Mouse (Mus musculus): ENCODE data around the gene Agbl2. TPM values are rescaled to one million over a fixed set of nuclear protein-coding genes. Genes with fewer than 3 reads are reported as not detected.
A peak's percentile ranks its signal among the peaks of the same experiment; 100 is the strongest.

Gene Agbl2
- 0.18 and 0.23 TPM in 2 replicates for polyA plus RNA-seq (2014; fragmentation: Nextera tagmentation; extraction: Ambion mirVana)

DNA sequence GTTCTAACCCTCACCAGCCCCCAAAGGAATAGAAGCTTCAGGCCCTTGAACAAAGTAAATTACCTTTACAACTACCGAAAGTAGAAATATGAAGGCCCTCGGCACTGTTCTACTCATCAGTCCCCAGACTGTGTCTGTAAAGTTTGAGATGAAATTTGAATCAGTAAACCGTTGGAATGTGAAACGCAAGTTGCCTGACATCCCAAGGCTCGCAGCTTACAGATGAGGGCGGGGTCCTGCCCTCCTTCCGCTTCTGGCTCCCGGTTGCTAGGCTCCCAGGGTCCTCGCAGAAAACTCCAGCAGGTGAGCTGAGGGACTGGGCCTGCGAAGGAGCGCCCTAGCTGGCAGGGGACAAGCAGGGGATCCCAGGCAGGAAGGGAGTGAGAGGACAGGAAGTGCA, at the start of gene Agbl2:
Gene Agbl2, plus strand, starts transcription at position 270 of the 400 bp plus-strand sequence.
- H3K4me1 ChIP-seq (replicated peaks; ENCODE audit: control insufficient read depth, insufficient read depth, low read length), result peaks cover 5% of the 10 kb centered on the region; the same call in 1 of the 2 replicates
- peak within 1 kb of the TSS; percentile 49 for H3K4me3 ChIP-seq (ENCODE audit: low read depth, low read length)
- whole genome bisulfite sequencing, result 5% methylated on average over 11 of the region's 11 CpGs
- ATAC-seq (replicated peaks; ENCODE audit: low FRiP score), result peak; percentile 23; the same call in 1 of the 2 replicates
- peak within 1 kb of the TSS; percentile 79 for H3K4me2 ChIP-seq
- H3K36me3 ChIP-seq (ENCODE audit: control insufficient read depth, insufficient read depth, low read length), result peaks cover 25% of the 10 kb centered on the region
- H3K27me3 ChIP-seq (replicated peaks; ENCODE audit: control insufficient read depth, insufficient read depth, low read length), result peaks cover 18% of the 10 kb centered on the region
- no peak within 1 kb of the TSS for H3K27ac ChIP-seq (ENCODE audit: low read depth, low read length)
- peak within 1 kb of the TSS; percentile 40; the same call in 1 of the 2 replicates for H3K9ac ChIP-seq (ENCODE audit: low read depth, low read length)
- H3K9me3 ChIP-seq (ENCODE audit: control insufficient read depth, low read length), result no peaks in the 10 kb centered on the region
- DNase-seq (ENCODE audit: low spot score), result no peak

DNA sequence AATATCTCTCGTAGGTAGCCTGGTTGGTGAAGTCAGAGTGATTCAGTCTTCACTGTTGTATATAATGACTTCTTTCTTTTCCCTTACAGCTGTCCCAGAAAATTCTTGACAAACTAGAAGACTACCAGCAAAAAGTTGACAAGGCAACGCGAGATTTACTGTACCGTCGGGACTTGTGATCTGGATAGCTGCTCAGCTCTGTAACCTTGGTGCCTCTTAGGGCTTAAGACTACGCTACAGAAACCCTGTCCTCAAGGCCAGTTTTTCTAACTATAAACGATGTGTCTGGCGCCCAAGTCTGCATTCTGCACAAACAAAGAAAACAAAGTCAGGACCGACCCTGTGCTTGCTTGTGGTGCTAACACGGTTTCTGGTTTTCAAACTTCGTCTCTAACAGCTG, 47.2 kb upstream of the Agbl2 start:
- H3K27ac ChIP-seq (ENCODE audit: low read depth, low read length), result no peak overlapping the region
- WGBS, result 92% methylated on average over 11 of the region's 11 CpGs
- no peak overlapping the region for H3K4me3 ChIP-seq (ENCODE audit: low read depth, low read length)
- H3K36me3 ChIP-seq (ENCODE audit: control insufficient read depth, insufficient read depth, low read length), result peaks cover 56% of the 10 kb centered on the region
- ATAC-seq (replicated peaks; ENCODE audit: low FRiP score) (no peak), DNase-seq (ENCODE audit: low spot score) (no peak)
- no peaks in the 10 kb centered on the region for H3K27me3 ChIP-seq (replicated peaks; ENCODE audit: control insufficient read depth, insufficient read depth, low read length)
- no peak overlapping the region for H3K4me2 ChIP-seq
- H3K4me1 ChIP-seq (replicated peaks; ENCODE audit: control insufficient read depth, insufficient read depth, low read length), result no peaks in the 10 kb centered on the region
- H3K9me3 ChIP-seq (ENCODE audit: control insufficient read depth, low read length), result no peaks in the 10 kb centered on the region
- H3K9ac ChIP-seq (ENCODE audit: low read depth, low read length), result no peak overlapping the region

DNA sequence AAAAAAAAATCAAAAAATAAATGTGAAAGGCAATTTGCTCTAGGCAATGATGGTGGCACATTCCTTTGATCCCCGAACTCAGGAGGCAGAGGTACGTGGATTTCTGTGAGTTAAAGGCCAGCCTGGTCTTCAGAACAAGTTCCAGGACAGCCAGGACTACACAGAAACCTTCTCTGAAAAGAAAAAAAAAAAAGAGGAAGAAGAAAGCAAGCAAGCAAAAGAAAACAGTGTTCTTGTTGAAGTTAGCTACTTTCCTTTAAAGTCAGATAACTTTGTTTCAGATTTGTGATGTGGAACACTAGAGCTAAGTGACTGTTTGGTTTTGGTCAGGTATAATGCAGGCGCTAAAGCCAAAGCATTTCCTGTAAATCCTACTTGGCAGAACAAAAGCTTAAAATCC, 43.7 kb upstream of the Agbl2 start:
- no peaks in the 10 kb centered on the region for H3K4me1 ChIP-seq (replicated peaks; ENCODE audit: control insufficient read depth, insufficient read depth, low read length)
- no peaks in the 10 kb centered on the region for H3K9me3 ChIP-seq (ENCODE audit: control insufficient read depth, low read length)
- WGBS, result 92% methylated on average over 3 of the region's 3 CpGs
- DNase-seq (ENCODE audit: low spot score) (no peak), ATAC-seq (replicated peaks; ENCODE audit: low FRiP score) (no peak)
- no peaks in the 10 kb centered on the region for H3K27me3 ChIP-seq (replicated peaks; ENCODE audit: control insufficient read depth, insufficient read depth, low read length)
- H3K4me2 ChIP-seq, result no peak overlapping the region
- peaks cover 31% of the 10 kb centered on the region for H3K36me3 ChIP-seq (ENCODE audit: control insufficient read depth, insufficient read depth, low read length)
- H3K9ac ChIP-seq (ENCODE audit: low read depth, low read length), result no peak overlapping the region
- H3K4me3 ChIP-seq (ENCODE audit: low read depth, low read length), result no peak overlapping the region
- H3K27ac ChIP-seq (ENCODE audit: low read depth, low read length), result no peak overlapping the region

DNA sequence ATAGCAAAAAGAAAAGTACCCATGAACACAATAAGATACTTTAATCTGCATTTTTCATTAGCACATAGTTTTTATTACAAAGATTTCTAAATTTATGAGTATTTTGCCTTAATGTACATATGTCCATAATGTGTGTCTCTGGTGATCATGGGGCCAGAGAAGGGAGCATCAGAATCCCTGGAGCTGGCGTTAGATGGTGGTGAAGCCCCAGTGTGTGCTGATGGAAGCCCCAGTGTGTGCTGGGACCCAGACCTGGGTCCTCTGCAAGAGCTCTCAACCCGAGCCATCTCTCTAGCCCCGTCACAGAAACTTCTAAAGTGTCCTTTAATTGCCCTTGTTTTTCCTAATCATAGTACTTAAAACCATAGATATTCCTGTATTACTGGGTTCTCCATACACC, 43.2 kb upstream of the Agbl2 start:
- peaks cover 28% of the 10 kb centered on the region for H3K36me3 ChIP-seq (ENCODE audit: control insufficient read depth, insufficient read depth, low read length)
- no peak overlapping the region for H3K4me2 ChIP-seq
- H3K9ac ChIP-seq (ENCODE audit: low read depth, low read length), result no peak overlapping the region
- H3K27ac ChIP-seq (ENCODE audit: low read depth, low read length), result no peak overlapping the region
- H3K4me3 ChIP-seq (ENCODE audit: low read depth, low read length), result no peak overlapping the region
- WGBS, result 89% methylated on average over 3 of the region's 3 CpGs
- no peaks in the 10 kb centered on the region for H3K9me3 ChIP-seq (ENCODE audit: control insufficient read depth, low read length)
- ATAC-seq (replicated peaks; ENCODE audit: low FRiP score) (no peak), DNase-seq (ENCODE audit: low spot score) (no peak)
- H3K4me1 ChIP-seq (replicated peaks; ENCODE audit: control insufficient read depth, insufficient read depth, low read length), result peaks cover 1% of the 10 kb centered on the region
- H3K27me3 ChIP-seq (replicated peaks; ENCODE audit: control insufficient read depth, insufficient read depth, low read length), result no peaks in the 10 kb centered on the region

- Histone ChIP-seq H3K27me3 (replicated peaks; ENCODE audit: control insufficient read depth, insufficient read depth, low read length) (no peaks in the 10 kb centered on the region), H3K4me2 (no peak overlapping the region), H3K4me3 (ENCODE audit: low read depth, low read length) (no peak overlapping the region), H3K27ac (ENCODE audit: low read depth, low read length) (no peak overlapping the region), H3K9ac (ENCODE audit: low read depth, low read length) (no peak overlapping the region), H3K9me3 (ENCODE audit: control insufficient read depth, low read length) (no peaks in the 10 kb centered on the region), H3K4me1 (replicated peaks; ENCODE audit: control insufficient read depth, insufficient read depth, low read length) (peaks cover 3% of the 10 kb centered on the region), H3K36me3 (ENCODE audit: control insufficient read depth, insufficient read depth, low read length) (peaks cover 22% of the 10 kb centered on the region)
- no peak for DNase-seq (ENCODE audit: low spot score)
- 84% methylated on average over 5 of the region's 5 CpGs for WGBS
- ATAC-seq (replicated peaks; ENCODE audit: low FRiP score), result no peak
Observed at GRCm38 (mm10) chr2:90739921-90740320, 42.6 kb upstream of the Agbl2 start.

DNA sequence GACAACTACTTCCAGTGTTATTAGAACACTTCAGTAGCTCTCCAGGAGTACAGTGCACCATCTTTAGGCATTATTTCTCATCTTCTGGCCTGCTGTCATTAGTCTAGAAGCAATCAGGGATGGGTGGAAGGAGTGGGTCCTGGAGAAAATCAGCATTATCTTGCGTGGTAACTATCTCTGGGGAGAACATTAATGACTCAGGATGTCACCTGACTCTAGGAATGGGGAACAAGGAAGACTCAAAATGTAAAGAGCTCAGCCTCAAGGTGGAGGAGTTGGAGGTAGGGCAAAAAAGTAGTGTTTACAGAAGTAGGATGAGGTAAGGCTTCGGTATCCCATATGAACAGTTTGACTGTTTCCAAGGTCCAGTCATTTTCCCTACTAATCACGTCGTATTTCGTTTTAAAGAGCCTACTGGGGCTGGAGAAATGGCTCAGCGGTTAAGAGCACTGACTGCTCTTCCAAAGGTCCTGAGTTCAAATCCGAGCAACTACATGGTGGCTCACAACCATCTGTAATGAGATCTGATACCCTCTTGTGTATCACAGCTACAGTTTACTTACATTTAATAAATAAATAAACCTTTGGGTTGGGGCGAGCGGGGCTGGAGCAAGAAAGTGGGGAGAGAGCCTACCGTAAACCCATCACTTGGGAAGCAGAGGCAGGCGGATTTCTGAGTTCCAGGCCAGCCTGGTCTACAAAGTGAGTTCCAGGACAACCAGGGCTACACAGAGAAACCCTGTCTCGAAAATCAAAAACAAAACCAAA, 38.1 kb upstream of the Agbl2 start:
- DNase-seq (ENCODE audit: low spot score), result no peak
- ATAC-seq (replicated peaks; ENCODE audit: low FRiP score), result no peak

DNA sequence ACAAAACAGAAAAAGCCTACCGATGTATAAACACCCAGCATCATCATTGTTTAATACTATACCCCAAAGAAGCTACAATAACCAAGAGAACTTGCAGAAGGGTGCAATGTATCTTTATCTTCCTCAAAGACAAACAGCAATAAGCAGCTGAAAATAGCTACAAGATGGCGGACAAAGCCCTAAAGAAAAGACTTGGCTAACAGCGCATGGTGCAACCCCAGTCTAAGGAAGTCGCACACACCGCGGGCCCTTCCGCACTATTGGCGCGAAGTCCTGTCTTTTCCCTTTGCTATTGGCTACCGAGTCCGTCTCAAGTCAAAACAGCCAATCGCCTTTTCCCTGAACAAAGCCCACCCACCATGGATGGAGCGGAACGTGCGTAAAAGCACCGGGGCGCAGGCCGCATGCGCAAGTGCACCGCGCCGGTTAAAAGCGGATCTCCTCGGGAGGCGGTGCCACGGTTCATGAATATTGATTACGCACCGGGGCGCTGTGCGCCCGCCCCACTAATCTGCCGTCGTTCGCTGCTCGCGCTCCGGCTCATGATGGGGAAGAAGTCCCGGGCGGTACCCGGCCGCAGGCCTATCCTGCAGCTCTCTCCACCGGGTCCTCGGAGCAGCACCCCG, 37.4 kb upstream of the Agbl2 start, which contains the start of gene Fnbp4:
Gene Fnbp4, plus strand, starts transcription at position 318 of the 626 bp plus-strand sequence.
- Histone ChIP-seq H3K4me1 (replicated peaks; ENCODE audit: control insufficient read depth, insufficient read depth, low read length) (peaks cover 22% of the 10 kb centered on the region), H3K27ac (ENCODE audit: low read depth, low read length) (peak within 1 kb of the TSS; percentile 93), H3K4me2 (peak within 1 kb of the TSS; percentile 96), H3K27me3 (replicated peaks; ENCODE audit: control insufficient read depth, insufficient read depth, low read length) (no peaks in the 10 kb centered on the region), H3K36me3 (ENCODE audit: control insufficient read depth, insufficient read depth, low read length) (peaks cover 9% of the 10 kb centered on the region; the same call in 1 of the 2 replicates), H3K9ac (ENCODE audit: low read depth, low read length) (peak within 1 kb of the TSS; percentile 92), H3K4me3 (ENCODE audit: low read depth, low read length) (peak within 1 kb of the TSS; percentile 87), H3K9me3 (ENCODE audit: control insufficient read depth, low read length) (no peaks in the 10 kb centered on the region)
- DNase-seq (ENCODE audit: low spot score) (peak; percentile 96), ATAC-seq (replicated peaks; ENCODE audit: low FRiP score) (peak; percentile 98)
- under 1% methylated on average over 44 of the region's 44 CpGs for WGBS

More for the DNA sequence above, 38.1 kb upstream of the Agbl2 start:
- 48% methylated on average over 12 of the region's 12 CpGs for WGBS
- Histone ChIP-seq H3K9me3 (ENCODE audit: control insufficient read depth, low read length) (no peaks in the 10 kb centered on the region), H3K4me3 (ENCODE audit: low read depth, low read length) (peak overlapping the region; percentile 87), H3K4me2 (peak overlapping the region; percentile 73), H3K4me1 (replicated peaks; ENCODE audit: control insufficient read depth, insufficient read depth, low read length) (peaks cover 18% of the 10 kb centered on the region), H3K36me3 (ENCODE audit: control insufficient read depth, insufficient read depth, low read length) (peaks cover 9% of the 10 kb centered on the region; the same call in 1 of the 2 replicates), H3K27me3 (replicated peaks; ENCODE audit: control insufficient read depth, insufficient read depth, low read length) (no peaks in the 10 kb centered on the region), H3K9ac (ENCODE audit: low read depth, low read length) (peak overlapping the region; percentile 70), H3K27ac (ENCODE audit: low read depth, low read length) (peak overlapping the region; percentile 85)

DNA sequence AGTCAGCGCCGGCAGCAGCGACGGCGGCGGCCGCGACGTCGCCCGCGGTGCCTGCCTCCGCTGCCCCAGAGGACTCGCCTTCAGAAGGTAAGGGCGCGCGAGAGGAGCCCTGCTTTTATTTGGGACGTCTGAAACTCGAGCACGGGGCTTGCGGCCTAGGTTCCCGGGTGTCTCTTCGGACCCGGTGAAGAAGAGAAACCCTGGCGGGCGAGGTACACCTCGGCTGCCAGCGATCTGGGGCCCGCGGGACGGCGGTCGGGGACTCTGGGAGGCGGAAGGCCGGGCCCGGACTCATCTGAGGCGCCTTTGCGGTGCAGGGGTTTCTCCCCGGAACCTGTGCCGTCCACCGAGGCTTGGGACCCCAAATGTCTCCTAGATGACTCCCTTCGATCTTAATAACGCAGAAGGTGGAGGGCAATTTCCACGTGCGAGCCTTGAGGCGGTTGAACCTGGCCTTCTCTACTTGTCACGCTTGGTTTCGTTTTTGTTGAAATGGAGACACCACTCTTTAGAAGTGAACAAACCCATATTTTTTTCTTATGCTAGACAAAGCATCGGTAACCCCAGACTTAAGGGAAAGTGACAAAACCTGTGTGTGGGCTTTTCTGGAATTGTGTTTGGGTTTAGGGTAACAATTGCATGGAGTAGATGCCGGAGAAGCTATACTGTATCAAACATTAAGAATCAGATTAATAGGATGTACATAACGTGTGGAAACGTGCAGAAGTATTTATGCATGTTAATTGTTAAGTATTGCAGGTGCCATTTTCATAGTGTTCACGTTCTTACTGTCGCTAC, 36.6 kb upstream of the Agbl2 start:
- Histone ChIP-seq H3K36me3 (ENCODE audit: control insufficient read depth, insufficient read depth, low read length) (peaks cover 16% of the 10 kb centered on the region), H3K9me3 (ENCODE audit: control insufficient read depth, low read length) (no peaks in the 10 kb centered on the region), H3K27me3 (replicated peaks; ENCODE audit: control insufficient read depth, insufficient read depth, low read length) (no peaks in the 10 kb centered on the region), H3K4me3 (ENCODE audit: low read depth, low read length) (peak overlapping the region; percentile 87), H3K9ac (ENCODE audit: low read depth, low read length) (peak overlapping the region; percentile 92), H3K4me1 (replicated peaks; ENCODE audit: control insufficient read depth, insufficient read depth, low read length) (peaks cover 22% of the 10 kb centered on the region), H3K27ac (ENCODE audit: low read depth, low read length) (peak overlapping the region; percentile 93), H3K4me2 (peak overlapping the region; percentile 96)
- DNase-seq (ENCODE audit: low spot score) (no peak), ATAC-seq (replicated peaks; ENCODE audit: low FRiP score) (peak; percentile 41)
- WGBS, result under 1% methylated on average over 54 of the region's 54 CpGs
